Mouse (Mus musculus): ENCODE data around the gene 6430548M08Rik.

DNA sequence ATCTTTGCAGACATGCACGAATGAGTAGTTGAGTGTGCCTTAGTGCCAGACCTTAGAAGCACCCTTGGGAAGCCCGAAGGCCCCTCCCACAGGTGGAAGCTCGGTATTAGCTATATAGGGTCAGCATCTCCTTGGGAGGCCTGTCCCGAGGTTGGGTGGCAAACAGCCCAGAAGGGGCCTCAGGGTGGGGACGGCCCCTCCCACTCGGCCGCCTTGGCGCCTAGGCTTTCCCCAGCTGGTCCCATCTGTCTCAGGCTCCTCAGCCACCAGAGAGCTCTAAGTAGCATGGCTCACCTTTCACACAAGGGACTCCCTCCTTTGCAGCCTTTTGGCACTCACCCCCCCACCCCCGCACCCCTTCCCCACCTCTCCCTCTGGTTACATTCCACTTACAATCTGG is 70.4 kb downstream of the 6430548M08Rik start:
- TF ChIP-seq CTCF (IDR thresholded peaks at IDR 0.05; ENCODE audit: borderline replicate concordance, extremely low read depth, insufficient read depth, insufficient read length) (no peak), POLR2A (IDR thresholded peaks at IDR 0.05; ENCODE audit: borderline replicate concordance, extremely low read depth, insufficient read depth, insufficient read length, poor library complexity, severe bottlenecking) (no peak)

All from brain, embryonic 14.5 days (tissue).